Mouse (Mus musculus): ENCODE results near the gene Alk. TPM values are rescaled to one million over a fixed set of nuclear protein-coding genes. Genes with fewer than 3 reads are reported as not detected.

The Alk gene
- polyA plus RNA-seq, 1 experiment from 2014 or later: 0.77 TPM

DNA sequence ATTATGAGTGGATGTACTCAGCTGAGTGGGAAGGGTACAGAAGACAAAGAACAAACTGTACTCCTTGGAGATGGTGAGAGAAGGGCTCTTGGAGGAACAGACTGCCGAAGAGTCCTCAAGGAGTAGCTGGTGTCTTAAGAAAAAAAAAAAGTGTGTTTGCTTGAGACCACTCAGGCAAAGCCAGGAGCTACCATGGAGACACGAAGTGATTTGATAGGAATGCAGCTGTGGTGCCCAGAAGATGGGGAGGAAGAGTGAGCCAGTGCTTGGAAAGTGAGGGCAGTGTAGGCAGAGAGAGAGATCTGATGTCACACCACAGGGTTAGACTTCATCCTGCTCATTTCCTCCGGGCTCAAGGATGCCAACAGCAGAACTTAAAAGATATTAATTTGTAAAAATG is 613.2 kb downstream of the Alk start:
- WGBS: 77% methylated on average over 3 of the region's 3 CpGs
- Histone ChIP-seq H3K27me3 (no peaks in the 10 kb centered on the region), H3K4me1 (peaks cover 19% of the 10 kb centered on the region; the same call in 1 of the 2 replicates), H3K36me3 (replicated peaks) (no peaks in the 10 kb centered on the region), H3K9me3 (no peaks in the 10 kb centered on the region), H3K27ac (no peak overlapping the region), H3K9ac (no peak overlapping the region), H3K4me3 (replicated peaks) (no peak overlapping the region), H3K4me2 (no peak overlapping the region)
- ATAC-seq (ENCODE audit: low FRiP score): no peak

DNA sequence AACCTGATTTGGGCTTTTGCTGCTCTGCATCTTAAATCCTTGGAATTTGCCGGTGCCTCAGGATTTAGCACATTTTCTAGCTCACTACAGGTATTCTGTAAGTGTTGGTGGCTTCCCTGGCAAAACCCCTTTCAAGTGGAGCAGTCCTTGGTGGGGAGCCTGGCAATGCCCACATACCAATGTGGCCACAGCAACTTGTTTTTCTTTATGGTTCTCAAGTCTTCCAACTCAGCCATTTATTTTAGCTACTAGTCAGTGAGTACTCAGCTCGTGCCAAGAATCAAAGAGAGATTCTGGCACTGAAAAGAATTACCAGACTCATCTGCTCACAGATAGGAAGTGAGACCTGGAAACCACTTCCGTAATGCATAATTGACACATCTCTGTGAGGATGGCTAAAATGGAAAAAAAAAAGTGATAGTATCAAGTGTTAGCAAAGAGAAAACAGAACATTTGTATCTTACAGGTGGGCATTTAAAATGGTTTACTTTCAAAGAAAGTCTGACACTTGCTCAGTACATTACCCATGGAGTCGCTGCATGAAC is 614.2 kb downstream of the Alk start:
- no peak overlapping the region for H3K4me2 ChIP-seq
- 81% methylated on average over 4 of the region's 4 CpGs for WGBS
- H3K9ac ChIP-seq: no peak overlapping the region
- no peaks in the 10 kb centered on the region for H3K9me3 ChIP-seq
- H3K4me3 ChIP-seq (replicated peaks): no peak overlapping the region
- no peak for ATAC-seq (ENCODE audit: low FRiP score)
- no peaks in the 10 kb centered on the region for H3K27me3 ChIP-seq
- H3K27ac ChIP-seq: no peak overlapping the region
- H3K36me3 ChIP-seq (replicated peaks): no peaks in the 10 kb centered on the region
- peaks cover 20% of the 10 kb centered on the region; the same call in 1 of the 2 replicates for H3K4me1 ChIP-seq

DNA sequence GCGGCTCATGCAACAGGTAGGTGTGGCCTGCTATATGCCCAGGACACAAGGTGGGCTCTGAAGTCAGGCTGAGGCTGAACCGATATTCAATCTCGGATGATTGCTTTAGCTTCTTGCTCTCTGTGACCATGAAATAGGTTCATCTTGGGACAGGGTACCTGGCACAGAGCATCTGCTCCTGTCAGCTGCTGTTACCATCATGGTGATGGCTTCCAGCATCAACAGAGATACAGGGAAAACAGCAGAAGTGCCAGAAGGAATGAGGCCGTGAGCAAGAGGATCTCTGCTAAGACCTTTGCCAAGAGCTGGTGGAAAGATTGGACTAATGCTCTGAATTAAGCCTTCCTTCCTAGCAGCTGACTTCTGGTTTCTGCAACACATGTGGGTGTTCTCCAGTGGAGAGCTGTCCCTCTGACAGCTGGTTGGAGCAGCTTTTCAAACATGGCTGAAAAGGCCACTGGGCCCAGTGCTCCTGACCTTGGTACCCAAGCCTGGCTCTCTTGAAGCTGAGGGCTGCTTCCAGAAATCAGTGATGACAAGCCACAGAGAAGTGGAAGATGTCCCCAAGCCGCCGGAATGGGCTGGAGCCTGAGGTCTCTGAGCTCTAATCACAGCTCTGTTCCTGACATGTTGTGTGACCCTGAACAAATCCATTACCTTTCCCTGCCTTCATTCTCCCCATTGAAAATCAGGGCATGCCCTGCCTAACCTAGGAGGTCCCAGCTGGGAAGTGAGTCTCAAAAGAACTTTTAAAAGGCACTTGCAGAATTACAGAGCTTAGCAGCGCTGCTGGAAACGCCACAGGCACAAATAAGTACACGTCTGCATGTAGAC is 615.5 kb downstream of the Alk start:
- no peak overlapping the region for H3K27ac ChIP-seq
- whole genome bisulfite sequencing: 67% methylated on average over 9 of the region's 9 CpGs
- H3K4me3 ChIP-seq (replicated peaks): no peak overlapping the region
- H3K4me1 ChIP-seq: peaks cover 20% of the 10 kb centered on the region; the same call in 1 of the 2 replicates
- H3K9ac ChIP-seq: no peak overlapping the region
- no peak overlapping the region for H3K4me2 ChIP-seq
- H3K36me3 ChIP-seq (replicated peaks): no peaks in the 10 kb centered on the region
- H3K9me3 ChIP-seq: no peaks in the 10 kb centered on the region
- H3K27me3 ChIP-seq: no peaks in the 10 kb centered on the region
- no peak for ATAC-seq (ENCODE audit: low FRiP score)

DNA sequence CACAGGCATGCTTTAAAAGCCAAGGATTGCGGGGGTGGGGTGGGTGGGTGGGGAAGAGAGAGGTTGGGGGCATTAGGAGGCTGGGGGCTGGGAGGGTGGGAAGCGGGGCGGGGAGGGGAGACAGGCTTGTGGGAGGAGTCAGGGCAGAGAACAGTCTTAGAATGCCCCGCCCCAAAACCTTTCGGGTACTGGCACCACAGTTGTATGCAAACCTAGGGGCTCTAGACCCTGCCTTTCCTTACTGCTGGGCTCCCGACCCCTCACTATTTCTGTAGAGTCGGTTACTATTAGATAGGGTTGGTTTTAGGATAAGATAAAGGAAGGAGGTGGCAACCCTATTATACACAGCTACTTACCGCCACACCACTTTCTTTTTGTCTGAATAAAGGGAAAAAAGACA is 617.4 kb downstream of the Alk start:
- Histone ChIP-seq H3K4me1 (peaks cover 20% of the 10 kb centered on the region; the same call in 1 of the 2 replicates), H3K4me3 (replicated peaks) (no peak overlapping the region), H3K4me2 (no peak overlapping the region), H3K27me3 (no peaks in the 10 kb centered on the region), H3K9me3 (no peaks in the 10 kb centered on the region), H3K27ac (no peak overlapping the region), H3K36me3 (replicated peaks) (no peaks in the 10 kb centered on the region), H3K9ac (no peak overlapping the region)
- ATAC-seq (ENCODE audit: low FRiP score): no peak
- 48% methylated on average over 8 of the region's 8 CpGs for WGBS

DNA sequence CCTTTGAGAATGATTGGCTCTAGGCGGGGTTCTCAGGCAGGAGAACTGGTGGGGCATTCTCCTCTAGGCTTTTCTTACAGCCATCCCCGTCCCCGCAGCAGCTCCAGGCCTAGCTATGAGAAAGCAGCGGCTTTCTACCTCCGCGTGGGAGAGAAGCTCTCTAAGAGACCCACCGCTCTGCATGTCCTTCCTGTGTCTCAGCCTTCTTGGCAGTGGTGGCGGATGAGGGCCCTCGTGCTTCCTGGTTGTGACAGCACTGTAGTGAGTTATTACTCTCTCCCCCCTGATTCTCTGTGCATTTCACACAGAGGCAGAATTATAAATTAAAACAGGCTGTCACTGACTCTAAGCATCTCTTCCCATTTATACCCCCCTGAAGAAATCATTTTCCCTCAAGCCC is 618.0 kb downstream of the Alk start:
- Histone ChIP-seq H3K4me3 (replicated peaks) (no peak overlapping the region), H3K27ac (no peak overlapping the region), H3K27me3 (no peaks in the 10 kb centered on the region), H3K36me3 (replicated peaks) (no peaks in the 10 kb centered on the region), H3K9me3 (no peaks in the 10 kb centered on the region), H3K4me2 (no peak overlapping the region), H3K9ac (no peak overlapping the region), H3K4me1 (peaks cover 23% of the 10 kb centered on the region)
- 0 out of 2 replicates have a peak, but pooled peaks have one; percentile 3 for ATAC-seq (ENCODE audit: low FRiP score)
- 62% methylated on average over 9 of the region's 9 CpGs for WGBS

DNA sequence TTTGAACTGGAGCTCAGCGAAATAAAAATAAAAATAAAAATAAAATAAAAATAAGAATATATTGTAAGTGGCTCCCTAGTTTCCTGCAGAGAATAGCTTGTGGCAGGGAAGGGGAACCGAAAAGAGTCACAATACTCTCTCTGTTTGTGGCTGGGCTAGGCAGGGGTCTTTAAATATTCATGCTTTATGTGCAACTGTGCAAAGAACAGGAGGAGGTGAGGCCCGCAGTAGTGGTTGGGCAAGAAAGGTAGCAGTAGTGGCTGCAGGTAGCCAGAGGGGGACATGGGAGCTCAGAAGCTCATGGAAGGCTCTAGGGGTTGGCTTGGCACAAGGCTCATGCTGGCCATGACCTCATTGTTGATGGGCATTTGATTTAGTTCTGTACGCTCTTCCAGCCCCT is 623.2 kb downstream of the Alk start:
- WGBS: 45% methylated on average over 4 of the region's 4 CpGs
- H3K9ac ChIP-seq: no peak overlapping the region
- H3K4me3 ChIP-seq (replicated peaks): no peak overlapping the region
- H3K4me2 ChIP-seq: no peak overlapping the region
- peaks cover 32% of the 10 kb centered on the region for H3K4me1 ChIP-seq
- peak; percentile 37; the same call in 1 of the 2 replicates for ATAC-seq (ENCODE audit: low FRiP score)
- H3K36me3 ChIP-seq (replicated peaks): no peaks in the 10 kb centered on the region
- no peaks in the 10 kb centered on the region for H3K27me3 ChIP-seq
- H3K9me3 ChIP-seq: no peaks in the 10 kb centered on the region
- peak overlapping the region; percentile 83 for H3K27ac ChIP-seq

DNA sequence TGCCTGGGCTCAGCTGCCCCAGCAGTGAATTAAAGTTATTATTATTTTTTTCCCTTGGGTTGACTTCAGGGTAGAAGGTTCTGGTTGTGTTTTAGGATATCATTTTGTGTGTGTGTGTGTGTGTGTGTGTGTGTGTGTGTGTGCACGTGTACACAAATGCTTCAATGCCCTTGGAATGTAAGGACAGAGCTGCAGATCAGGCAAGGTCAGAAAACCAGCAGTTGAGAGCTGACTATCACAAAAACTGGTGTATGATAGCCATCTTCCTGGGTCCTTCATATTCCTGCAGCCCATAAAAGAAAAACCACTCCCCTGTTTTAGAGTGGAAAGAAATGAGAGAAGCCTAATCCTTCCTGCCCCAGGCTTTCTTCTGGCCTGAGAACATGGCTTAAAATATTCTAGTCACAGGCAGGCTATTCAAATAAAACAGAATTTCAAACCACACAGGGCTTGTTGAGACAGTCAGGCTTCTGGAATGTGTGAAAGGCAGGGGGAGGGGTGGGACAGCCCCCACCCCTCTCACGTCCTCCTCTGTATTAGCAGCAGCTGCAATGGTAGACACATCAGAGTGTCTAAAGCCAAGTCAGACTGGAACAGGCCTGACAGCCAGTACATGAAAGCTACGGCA is 623.8 kb downstream of the Alk start:
- Histone ChIP-seq H3K4me2 (no peak overlapping the region), H3K27ac (peak overlapping the region; percentile 83), H3K9me3 (no peaks in the 10 kb centered on the region), H3K4me1 (peaks cover 37% of the 10 kb centered on the region), H3K27me3 (no peaks in the 10 kb centered on the region), H3K36me3 (replicated peaks) (no peaks in the 10 kb centered on the region), H3K4me3 (replicated peaks) (no peak overlapping the region), H3K9ac (no peak overlapping the region)
- 17% methylated on average over 3 of the region's 3 CpGs for WGBS
- peak; percentile 91 for ATAC-seq (ENCODE audit: low FRiP score)

DNA sequence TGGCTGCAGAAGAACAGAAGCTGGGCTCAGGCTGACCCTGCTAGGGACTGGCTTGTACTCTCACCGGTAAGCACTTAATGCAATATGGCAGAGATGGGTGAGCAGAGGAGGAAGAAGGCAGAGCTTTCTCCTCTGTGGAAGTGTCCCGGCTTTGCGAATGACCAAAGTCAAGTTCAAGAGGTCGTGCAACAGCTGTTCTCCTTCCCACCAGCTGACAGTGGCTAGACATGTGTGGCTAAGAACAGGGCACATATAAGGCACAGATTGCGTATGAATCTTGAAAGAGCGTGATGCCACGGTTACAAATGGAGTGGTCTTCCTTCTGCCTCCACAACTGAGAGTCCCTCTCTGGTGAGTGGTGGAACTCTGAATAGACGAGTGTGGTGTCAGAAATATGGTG is 625.3 kb downstream of the Alk start:
- no peak for ATAC-seq (ENCODE audit: low FRiP score)
- no peaks in the 10 kb centered on the region for H3K27me3 ChIP-seq
- H3K36me3 ChIP-seq (replicated peaks): no peaks in the 10 kb centered on the region
- 96% methylated on average over 8 of the region's 8 CpGs for WGBS
- H3K27ac ChIP-seq: no peak overlapping the region
- H3K4me3 ChIP-seq (replicated peaks): no peak overlapping the region
- H3K9me3 ChIP-seq: no peaks in the 10 kb centered on the region
- H3K4me2 ChIP-seq: no peak overlapping the region
- H3K4me1 ChIP-seq: peaks cover 38% of the 10 kb centered on the region
- H3K9ac ChIP-seq: no peak overlapping the region

DNA sequence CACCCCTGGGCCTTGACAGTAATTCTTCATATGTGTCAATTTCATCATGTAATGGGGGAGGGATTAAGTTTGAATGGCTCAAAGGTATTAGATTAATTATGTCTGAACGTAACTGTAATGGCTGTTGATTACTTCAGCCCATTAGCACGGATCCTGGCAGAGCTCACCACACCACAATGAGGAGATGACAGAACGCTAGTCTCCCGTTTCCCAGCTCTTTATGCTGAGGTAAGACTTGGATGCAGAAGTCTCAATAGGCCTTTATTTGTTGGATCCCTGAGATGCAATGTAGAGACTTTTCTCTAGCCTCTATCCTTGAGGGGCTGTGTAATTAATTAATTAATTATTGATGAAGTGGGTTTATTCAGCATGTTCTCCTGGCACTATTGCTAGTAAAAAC is 627.8 kb downstream of the Alk start:
- Histone ChIP-seq H3K4me3 (replicated peaks) (no peak overlapping the region), H3K4me2 (no peak overlapping the region), H3K27ac (no peak overlapping the region), H3K36me3 (replicated peaks) (no peaks in the 10 kb centered on the region), H3K4me1 (peaks cover 37% of the 10 kb centered on the region), H3K9me3 (no peaks in the 10 kb centered on the region), H3K27me3 (0 out of 2 replicates have a peak, but pooled peaks cover 3% of the 10 kb centered on the region), H3K9ac (no peak overlapping the region)
- 45% methylated on average over 4 of the region's 4 CpGs for WGBS
- ATAC-seq (ENCODE audit: low FRiP score): no peak; the same call in 1 of the 2 replicates

DNA sequence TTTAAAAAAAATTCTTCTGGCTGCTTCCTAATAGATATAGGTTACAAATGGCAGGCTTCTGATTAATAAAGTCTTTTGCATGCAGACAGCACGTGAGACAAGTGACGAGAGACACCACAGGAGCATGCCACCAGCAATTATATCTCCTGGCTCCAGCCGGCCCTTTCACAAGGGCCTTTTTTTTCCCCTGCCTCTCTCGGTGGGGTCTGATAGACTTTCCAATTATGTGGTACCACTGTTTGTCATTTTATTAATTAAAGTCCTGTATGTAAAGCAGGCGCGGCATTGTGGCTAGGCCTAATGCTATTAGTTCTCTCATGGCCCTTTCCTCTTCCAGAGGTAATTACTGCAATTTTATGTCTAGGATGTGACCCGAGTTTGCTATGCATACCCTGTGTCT is 630.7 kb downstream of the Alk start:
- 49% methylated on average over 7 of the region's 7 CpGs for WGBS
- ATAC-seq (ENCODE audit: low FRiP score): no peak; the same call in 1 of the 2 replicates

DNA sequence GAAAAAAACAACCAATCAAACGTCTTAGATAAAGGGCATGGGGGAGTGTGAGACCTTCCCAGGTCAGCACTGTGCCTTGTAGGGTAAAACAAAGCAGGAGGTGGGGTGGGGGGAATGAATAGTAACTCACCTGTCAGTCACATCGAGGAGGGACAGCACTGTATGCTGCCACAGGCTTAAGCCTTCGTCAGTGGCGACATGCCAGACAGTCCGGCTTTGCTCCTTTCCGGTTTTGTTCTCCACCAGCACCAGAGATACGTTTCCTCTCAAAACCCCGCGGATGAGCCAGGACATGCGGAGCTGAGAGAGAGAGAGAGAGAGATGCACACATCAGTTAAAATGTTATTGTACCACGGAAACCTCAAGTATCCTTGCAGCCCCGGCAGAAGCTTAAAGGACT is 637.1 kb downstream of the Alk start:
- Histone ChIP-seq H3K36me3 (replicated peaks) (no peaks in the 10 kb centered on the region), H3K9ac (no peak overlapping the region), H3K9me3 (no peaks in the 10 kb centered on the region), H3K4me3 (replicated peaks) (no peak overlapping the region), H3K4me2 (no peak overlapping the region), H3K4me1 (peaks cover 12% of the 10 kb centered on the region), H3K27me3 (0 out of 2 replicates have a peak, but pooled peaks cover 5% of the 10 kb centered on the region), H3K27ac (no peak overlapping the region)
- WGBS: 80% methylated on average over 12 of the region's 12 CpGs
- no peak for ATAC-seq (ENCODE audit: low FRiP score)

More for the DNA sequence above, 630.7 kb downstream of the Alk start:
- no peak overlapping the region for H3K27ac ChIP-seq
- no peaks in the 10 kb centered on the region for H3K9me3 ChIP-seq
- peaks cover 20% of the 10 kb centered on the region for H3K4me1 ChIP-seq
- H3K9ac ChIP-seq: no peak overlapping the region
- no peak overlapping the region for H3K4me2 ChIP-seq
- no peaks in the 10 kb centered on the region for H3K36me3 ChIP-seq (replicated peaks)
- 0 out of 2 replicates have a peak, but pooled peaks cover 8% of the 10 kb centered on the region for H3K27me3 ChIP-seq
- no peak overlapping the region for H3K4me3 ChIP-seq (replicated peaks)

DNA sequence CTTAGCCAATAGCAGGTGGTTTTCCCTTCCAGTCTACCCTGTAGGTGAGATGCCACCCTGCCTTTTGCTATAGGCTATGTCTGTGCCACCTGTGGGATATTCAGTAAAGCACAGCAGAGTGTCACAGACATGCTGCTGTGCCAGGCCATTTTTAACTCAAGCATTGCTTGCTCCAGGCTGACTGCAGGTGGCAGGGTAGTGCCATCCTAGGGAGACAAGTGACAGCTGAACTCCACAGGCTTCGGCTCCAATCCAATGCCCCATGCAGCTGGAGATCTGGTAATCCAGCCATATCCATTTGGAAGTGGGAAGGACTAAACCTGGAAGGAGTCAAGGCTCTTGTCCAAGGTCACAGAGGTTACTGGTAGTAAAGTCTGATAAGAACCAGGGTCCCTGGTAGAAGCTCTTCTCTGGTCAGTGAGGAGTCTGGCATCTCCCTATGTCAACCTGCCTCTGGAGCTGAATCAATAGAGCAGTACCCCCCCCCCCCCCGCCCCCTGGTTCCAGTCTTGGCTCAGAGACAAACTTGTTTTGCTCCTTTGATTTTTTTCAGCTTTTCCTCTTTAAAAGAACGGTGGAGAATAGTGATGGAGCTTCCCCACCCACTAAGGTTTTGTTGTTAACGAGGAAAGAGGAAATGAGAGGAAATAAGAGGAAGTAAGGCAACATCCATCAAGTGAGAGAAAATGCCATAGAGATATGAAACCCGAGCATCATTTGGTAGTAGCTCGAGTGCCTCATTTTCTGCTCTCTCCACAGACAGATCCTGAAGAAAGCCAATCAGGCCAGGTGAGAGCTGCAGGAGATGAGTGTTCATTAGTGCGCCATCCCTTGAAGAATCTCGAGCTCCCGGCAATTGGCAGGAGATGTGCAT is 638.5 kb downstream of the Alk start:
- Histone ChIP-seq H3K4me3 (replicated peaks) (no peak overlapping the region), H3K27me3 (0 out of 2 replicates have a peak, but pooled peaks cover 5% of the 10 kb centered on the region), H3K4me2 (no peak overlapping the region), H3K36me3 (replicated peaks) (no peaks in the 10 kb centered on the region), H3K27ac (no peak overlapping the region), H3K9ac (no peak overlapping the region), H3K9me3 (no peaks in the 10 kb centered on the region), H3K4me1 (peaks cover 19% of the 10 kb centered on the region)
- peak; percentile 46; the same call in 1 of the 2 replicates for ATAC-seq (ENCODE audit: low FRiP score)
- WGBS: 81% methylated on average over 9 of the region's 9 CpGs
